Mouse (Mus musculus): ENCODE measurements around the gene Fah. TPM values are rescaled to one million over a fixed set of nuclear protein-coding genes. Genes with fewer than 3 reads are reported as not detected.

Fah gene
- polyA plus RNA-seq, 1 experiment from 2014 or later: 1.4 TPM

GRCm38 (mm10) chr7:84618951-84619350 is 12.4 kb upstream of the Fah start:
- 90% methylated on average over 2 of the region's 2 CpGs for WGBS
- H3K27ac ChIP-seq: no peak overlapping the region
- H3K36me3 ChIP-seq: peaks cover 48% of the 10 kb centered on the region
- no peaks in the 10 kb centered on the region for H3K27me3 ChIP-seq (ENCODE audit: low read depth, poor library complexity, severe bottlenecking)
- DNase-seq (ENCODE audit: low spot score): no peak
- no peaks in the 10 kb centered on the region for H3K4me1 ChIP-seq
- no peaks in the 10 kb centered on the region for H3K9me3 ChIP-seq (replicated peaks)
- H3K4me3 ChIP-seq: no peak overlapping the region

GRCm38 (mm10) chr7:84612445-84612844 is 5.9 kb upstream of the Fah start:
- Histone ChIP-seq H3K4me3 (no peak overlapping the region), H3K9me3 (replicated peaks) (no peaks in the 10 kb centered on the region), H3K36me3 (peaks cover 22% of the 10 kb centered on the region), H3K27ac (no peak overlapping the region), H3K4me1 (no peaks in the 10 kb centered on the region), H3K27me3 (ENCODE audit: low read depth, poor library complexity, severe bottlenecking) (no peaks in the 10 kb centered on the region)
- WGBS: 89% methylated on average over 4 of the region's 4 CpGs
- DNase-seq (ENCODE audit: low spot score): no peak

GRCm38 (mm10) chr7:84611609-84612008 is 5.1 kb upstream of the Fah start:
- H3K36me3 ChIP-seq: peaks cover 15% of the 10 kb centered on the region
- no peaks in the 10 kb centered on the region for H3K4me1 ChIP-seq
- no peaks in the 10 kb centered on the region for H3K27me3 ChIP-seq (ENCODE audit: low read depth, poor library complexity, severe bottlenecking)
- H3K27ac ChIP-seq: no peak overlapping the region
- DNase-seq (ENCODE audit: low spot score): no peak
- WGBS: 86% methylated on average over 1 of the region's 1 CpGs
- H3K9me3 ChIP-seq (replicated peaks): no peaks in the 10 kb centered on the region
- no peak overlapping the region for H3K4me3 ChIP-seq

- DNase-seq (ENCODE audit: low spot score): peak; percentile 58
- H3K4me3 ChIP-seq: peak overlapping the region; percentile 66
- no peaks in the 10 kb centered on the region for H3K36me3 ChIP-seq
- peak overlapping the region; percentile 70 for H3K27ac ChIP-seq
- WGBS: 1% methylated on average over 36 of the region's 36 CpGs
- H3K9me3 ChIP-seq (replicated peaks): no peaks in the 10 kb centered on the region
- no peaks in the 10 kb centered on the region for H3K27me3 ChIP-seq (ENCODE audit: low read depth, poor library complexity, severe bottlenecking)
- H3K4me1 ChIP-seq: peaks cover 18% of the 10 kb centered on the region
Observed at GRCm38 (mm10) chr7:84605704-84606292, 724 bp downstream of the Fah start.

GRCm38 (mm10) chr7:84605033-84605687 is 1.4 kb downstream of the Fah start:
- peak overlapping the region; percentile 70; the same call in 1 of the 2 replicates for H3K27ac ChIP-seq
- H3K4me1 ChIP-seq: peaks cover 18% of the 10 kb centered on the region
- WGBS: 8% methylated on average over 19 of the region's 19 CpGs
- H3K4me3 ChIP-seq: peak overlapping the region; percentile 66
- no peaks in the 10 kb centered on the region for H3K9me3 ChIP-seq (replicated peaks)
- DNase-seq (ENCODE audit: low spot score): no peak
- H3K27me3 ChIP-seq (ENCODE audit: low read depth, poor library complexity, severe bottlenecking): no peaks in the 10 kb centered on the region
- no peaks in the 10 kb centered on the region for H3K36me3 ChIP-seq

GRCm38 (mm10) chr7:84604501-84604900 is 2.0 kb downstream of the Fah start:
- WGBS: 70% methylated on average over 3 of the region's 3 CpGs
- Histone ChIP-seq H3K9me3 (replicated peaks) (no peaks in the 10 kb centered on the region), H3K36me3 (no peaks in the 10 kb centered on the region), H3K4me3 (no peak overlapping the region), H3K27ac (no peak overlapping the region), H3K4me1 (peaks cover 18% of the 10 kb centered on the region), H3K27me3 (ENCODE audit: low read depth, poor library complexity, severe bottlenecking) (no peaks in the 10 kb centered on the region)
- no peak for DNase-seq (ENCODE audit: low spot score)

GRCm38 (mm10) chr7:84601331-84601730 is 5.2 kb downstream of the Fah start:
- H3K9me3 ChIP-seq (replicated peaks): no peaks in the 10 kb centered on the region
- no peak overlapping the region for H3K4me3 ChIP-seq
- H3K36me3 ChIP-seq: no peaks in the 10 kb centered on the region
- no peak overlapping the region for H3K27ac ChIP-seq
- DNase-seq (ENCODE audit: low spot score): no peak
- no peaks in the 10 kb centered on the region for H3K27me3 ChIP-seq (ENCODE audit: low read depth, poor library complexity, severe bottlenecking)
- WGBS: 92% methylated on average over 3 of the region's 3 CpGs
- H3K4me1 ChIP-seq: peaks cover 16% of the 10 kb centered on the region

- H3K36me3 ChIP-seq: no peaks in the 10 kb centered on the region
- peaks cover 9% of the 10 kb centered on the region for H3K4me1 ChIP-seq
- no peak overlapping the region for H3K27ac ChIP-seq
- H3K27me3 ChIP-seq (ENCODE audit: low read depth, poor library complexity, severe bottlenecking): no peaks in the 10 kb centered on the region
- no peak for DNase-seq (ENCODE audit: low spot score)
- no peak overlapping the region for H3K4me3 ChIP-seq
- no peaks in the 10 kb centered on the region for H3K9me3 ChIP-seq (replicated peaks)
- WGBS: 89% methylated on average over 2 of the region's 2 CpGs
Observed at GRCm38 (mm10) chr7:84600631-84601030, 5.9 kb downstream of the Fah start.

GRCm38 (mm10) chr7:84596633-84597032 is 9.9 kb downstream of the Fah start:
- Histone ChIP-seq H3K36me3 (no peaks in the 10 kb centered on the region), H3K27me3 (ENCODE audit: low read depth, poor library complexity, severe bottlenecking) (no peaks in the 10 kb centered on the region), H3K4me3 (no peak overlapping the region), H3K27ac (no peak overlapping the region), H3K9me3 (replicated peaks) (no peaks in the 10 kb centered on the region), H3K4me1 (no peaks in the 10 kb centered on the region)
- WGBS: 87% methylated on average over 3 of the region's 3 CpGs
- no peak for DNase-seq (ENCODE audit: low spot score)

GRCm38 (mm10) chr7:84596002-84596401 is 10.5 kb downstream of the Fah start:
- DNase-seq (ENCODE audit: low spot score): no peak
- Histone ChIP-seq H3K36me3 (no peaks in the 10 kb centered on the region), H3K27me3 (ENCODE audit: low read depth, poor library complexity, severe bottlenecking) (no peaks in the 10 kb centered on the region), H3K9me3 (replicated peaks) (no peaks in the 10 kb centered on the region), H3K4me3 (no peak overlapping the region), H3K4me1 (no peaks in the 10 kb centered on the region), H3K27ac (no peak overlapping the region)
- WGBS: 89% methylated on average over 3 of the region's 3 CpGs

- no peak for DNase-seq (ENCODE audit: low spot score)
- 0 out of 2 replicates have a peak overlapping the region, but pooled peaks have one; percentile 19 for H3K27ac ChIP-seq
- H3K9me3 ChIP-seq (replicated peaks): no peaks in the 10 kb centered on the region
- no peak overlapping the region for H3K4me3 ChIP-seq
- no peaks in the 10 kb centered on the region for H3K4me1 ChIP-seq
- H3K27me3 ChIP-seq (ENCODE audit: low read depth, poor library complexity, severe bottlenecking): no peaks in the 10 kb centered on the region
- no peaks in the 10 kb centered on the region for H3K36me3 ChIP-seq
Observed at GRCm38 (mm10) chr7:84594917-84595303, 11.6 kb downstream of the Fah start.

- peak; percentile 45 for DNase-seq (ENCODE audit: low spot score)
- 61% methylated on average over 8 of the region's 8 CpGs for WGBS
- Histone ChIP-seq H3K4me1 (no peaks in the 10 kb centered on the region), H3K27ac (0 out of 2 replicates have a peak overlapping the region, but pooled peaks have one; percentile 19), H3K27me3 (ENCODE audit: low read depth, poor library complexity, severe bottlenecking) (no peaks in the 10 kb centered on the region), H3K9me3 (replicated peaks) (no peaks in the 10 kb centered on the region), H3K4me3 (no peak overlapping the region), H3K36me3 (no peaks in the 10 kb centered on the region)
Observed at GRCm38 (mm10) chr7:84594087-84594916, 12.2 kb downstream of the Fah start.

GRCm38 (mm10) chr7:84591347-84591746 is 15.2 kb downstream of the Fah start:
- no peak overlapping the region for H3K4me3 ChIP-seq
- 93% methylated on average over 3 of the region's 3 CpGs for WGBS

More at GRCm38 (mm10) chr7:84591347-84591746, 15.2 kb downstream of the Fah start:
- no peak for DNase-seq (ENCODE audit: low spot score)
- Histone ChIP-seq H3K9me3 (replicated peaks) (no peaks in the 10 kb centered on the region), H3K4me1 (no peaks in the 10 kb centered on the region), H3K36me3 (no peaks in the 10 kb centered on the region), H3K27me3 (ENCODE audit: low read depth, poor library complexity, severe bottlenecking) (no peaks in the 10 kb centered on the region), H3K27ac (no peak overlapping the region)
